10 mouse cellular contexts compared by ENCODE assay signal in the genomic region with DNA sequence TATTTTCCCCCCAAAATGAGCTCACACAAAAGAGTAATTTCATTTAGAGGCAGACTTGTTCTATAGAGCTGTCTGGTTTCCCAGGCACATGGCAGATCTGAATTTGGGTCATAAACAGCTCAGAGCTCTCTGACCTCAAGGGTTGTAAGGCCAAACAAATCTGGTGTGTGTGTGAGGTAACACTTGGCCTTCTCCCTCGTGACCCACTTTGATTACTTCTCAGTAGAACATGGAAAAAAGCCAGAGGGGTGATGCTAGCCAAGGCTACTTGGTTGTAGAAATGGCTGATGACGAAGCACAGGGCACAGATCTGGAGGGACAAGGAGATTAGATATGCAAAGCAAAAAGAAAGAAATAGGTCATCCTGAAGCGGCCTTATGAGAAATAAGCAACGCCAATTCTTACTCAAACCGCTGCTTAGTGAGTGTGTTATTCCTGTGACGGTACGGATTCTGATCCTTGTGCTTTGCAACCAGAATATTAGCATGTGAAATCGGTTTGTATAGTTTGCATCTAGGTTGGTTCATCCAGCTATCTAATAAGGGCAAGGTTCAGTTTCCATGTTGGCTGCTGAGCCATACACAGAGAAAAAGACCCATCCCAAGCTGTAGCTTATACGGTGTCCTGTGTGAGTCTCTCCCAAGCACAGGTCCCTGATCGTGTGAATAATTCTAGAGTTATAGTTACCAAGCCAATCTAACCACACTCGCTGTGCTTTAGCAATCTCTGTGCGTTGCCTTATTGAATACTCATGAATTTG. TPM values are rescaled to one million over a fixed set of nuclear protein-coding genes. Genes with fewer than 3 reads are reported as not detected.
DNase-seq lines count a peak whose midpoint lies in the region; TF ChIP-seq lines count a peak whose summit lies in the region.
"Had no signal": no experiment of that assay in that cellular context is flagged by ENCODE, and none has a peak within 500 bp of the region (broad histone marks: within the 10 kb centered on the region; RNA-seq: fewer than 3 reads in every experiment).

No protein-coding gene starts in this region.

- peak; percentile 23 for DNase-seq in kidney, adult 11 months
- no peak for DNase-seq in kidney, postnatal 4 days
- peak; percentile 85 for DNase-seq in adrenal gland, adult 8-10 months
- peak; percentile 60 to 66 for DNase-seq in cerebellum, postnatal 10 days
- DNase-seq in lung, adult 2 months: peak; percentile 26
- DNase-seq in left cerebral cortex, postnatal 10 days (ENCODE audit: extremely low spot score in 1 of 2, low spot score in 2 of 2): no peak
- no peak for DNase-seq in layer of hippocampus, adult 18-20 months (ENCODE audit: low spot score in 2 of 2)
- DNase-seq in natural killer cell, adult 2 months (ENCODE audit: low spot score in 2 of 2): no peak
- DNase-seq: liver, embryonic 13.5 days had no signal

- no peaks in the 10 kb centered on the region for H3K4me1 ChIP-seq in lung, adult 2 months (ENCODE audit: control insufficient read depth, insufficient read depth, low read length)
- H3K4me1 ChIP-seq: liver, embryonic 13.5 days had no signal

- WGBS in lung, adult 2 months: 72% methylated on average over 12 of the region's 12 CpGs

- intact Hi-C loops in left cerebral cortex, postnatal 10 days (cut with DNase I): no loop called here

- TF ChIP-seq POLR2A in lung, adult 2 months (IDR thresholded peaks at IDR 0.05; ENCODE audit: borderline replicate concordance, extremely low read depth, low read depth, low read length): no peak

- H3K4me3 ChIP-seq in lung, adult 2 months (replicated peaks; ENCODE audit: extremely low read depth, low read depth, low read length): no peak overlapping the region
- H3K4me3 ChIP-seq: liver, embryonic 13.5 days had no signal

- TF ChIP-seq CTCF in lung, adult 2 months (IDR thresholded peaks at IDR 0.05; ENCODE audit: insufficient read depth, low read length): no peak

RNA-seq across cellular contexts. Expression of a gene that starts 15.9 kb away (rescaled TPM):
- 10 to 100 TPM; 20.2 to 23.5 (median 21.2) TPM for total RNA-seq in adrenal gland, adult 8-10 months (2022)
- 23.6 and 56.6 TPM in 2 replicates for polyA plus RNA-seq in lung, adult 2 months (2012; rRNA removed)
- total RNA-seq in left cerebral cortex, postnatal 10 days (2021): 10 to 100 TPM; 31.5 to 35.9 TPM
- total RNA-seq in layer of hippocampus, adult 18-20 months (2021): 10 to 100 TPM; 51.6 to 56.3 TPM

RNA-seq across cellular contexts. Expression of a gene that starts 44.9 kb away (rescaled TPM):
- total RNA-seq in adrenal gland, adult 8-10 months (2022): 1 to 10 TPM in 1 of 4 experiments, under 1 TPM in 3; 0.65 to 1.3 (median 0.81) TPM
- polyA plus RNA-seq in lung, adult 2 months (2012; rRNA removed): not detected in 2 replicates
- total RNA-seq in left cerebral cortex, postnatal 10 days (2021): under 1 TPM in 1 of 2 experiments, not detected in 1; 0.95 TPM
- total RNA-seq in layer of hippocampus, adult 18-20 months (2021): under 1 TPM; 0.84 to 0.86 TPM
- total RNA-seq: midbrain, postnatal 0 days had no signal

RNA-seq across cellular contexts. Expression of a gene that starts 44.9 kb away (rescaled TPM):
- total RNA-seq in adrenal gland, adult 8-10 months (2022): 100 to 1,000 TPM; 148 to 209 (median 180) TPM
- 82.0 and 97.1 TPM in 2 replicates for polyA plus RNA-seq in lung, adult 2 months (2012; rRNA removed)
- total RNA-seq in left cerebral cortex, postnatal 10 days (2021): 100 to 1,000 TPM; 312 to 335 TPM
- total RNA-seq in layer of hippocampus, adult 18-20 months (2021): 100 to 1,000 TPM; 248 to 262 TPM

Comparison
In these comparisons a context has a peak if more than half of its experiments do, and no peak if none do; other contexts are left out.
1. DNase-seq: peak in kidney, adult 11 months (single experiment), adrenal gland, adult 8-10 months (single experiment), cerebellum, postnatal 10 days (2 of 2) and lung, adult 2 months (single experiment); none in kidney, postnatal 4 days (0 of 2), left cerebral cortex, postnatal 10 days (0 of 2), layer of hippocampus, adult 18-20 months (0 of 2) and natural killer cell, adult 2 months (0 of 2).